ENCODE assay signal across 23 mouse cellular contexts in the genomic region with DNA sequence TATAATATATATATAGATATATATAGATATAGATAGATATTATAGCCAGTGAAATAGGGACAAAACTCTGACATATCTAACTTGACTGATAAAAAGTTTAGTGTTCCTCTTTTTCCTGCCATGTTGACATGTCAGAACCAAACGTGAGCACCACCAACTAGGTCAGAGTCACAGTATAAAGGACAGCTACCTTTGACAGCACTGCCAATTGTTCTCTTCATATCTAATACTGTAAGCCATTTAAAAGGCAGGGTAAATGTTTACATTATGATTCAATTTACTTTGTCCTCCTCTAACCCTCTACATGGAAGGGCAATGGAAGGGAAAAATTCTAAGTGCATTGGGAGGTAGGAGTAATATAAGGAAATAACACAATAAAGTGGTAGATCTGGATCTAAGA.
"Had no signal": no experiment of that assay in that cellular context is flagged by ENCODE, and none has a peak within 500 bp of the region (broad histone marks: within the 10 kb centered on the region; RNA-seq: fewer than 3 reads in every experiment).

No protein-coding gene starts in this region.

- H3K27ac ChIP-seq: heart, embryonic 10.5 days; hindbrain, embryonic 10.5 days; hindbrain, embryonic 12.5 days; hindbrain, embryonic 14.5 days; intestine, embryonic 15.5 days; layer of hippocampus, adult 2 months; left cerebral cortex, adult 2 months; limb, embryonic 13.5 days; limb, embryonic 15.5 days had no signal

- ATAC-seq: hindbrain, embryonic 16.5 days; inflammation-experienced regulatory T-cells, adult 6 months; intestine, embryonic 15.5 days had no signal

- H3K27me3 ChIP-seq: heart, embryonic 12.5 days; hindbrain, embryonic 12.5 days; intestine, embryonic 15.5 days; limb, embryonic 13.5 days; limb, embryonic 15.5 days had no signal

- H3K4me3 ChIP-seq: heart, embryonic 10.5 days; heart, embryonic 12.5 days; hindbrain, embryonic 10.5 days; hindbrain, embryonic 12.5 days; intestine, embryonic 15.5 days; layer of hippocampus, adult 2 months; left cerebral cortex, adult 2 months; limb, embryonic 13.5 days; limb, embryonic 15.5 days had no signal

- H3K9ac ChIP-seq: heart, embryonic 12.5 days; hindbrain, embryonic 12.5 days; hindbrain, embryonic 14.5 days; intestine, embryonic 15.5 days; limb, embryonic 13.5 days; limb, embryonic 15.5 days had no signal

- H3K4me1 ChIP-seq: heart, embryonic 10.5 days; heart, embryonic 12.5 days; hindbrain, embryonic 10.5 days; hindbrain, embryonic 12.5 days; intestine, embryonic 15.5 days; limb, embryonic 13.5 days; limb, embryonic 15.5 days had no signal

- H3K4me2 ChIP-seq: heart, embryonic 12.5 days; hindbrain, embryonic 12.5 days; hindbrain, embryonic 14.5 days; intestine, embryonic 15.5 days; limb, embryonic 13.5 days; limb, embryonic 15.5 days had no signal

- H3K9me3 ChIP-seq: intestine, embryonic 15.5 days; limb, embryonic 15.5 days had no signal

- DNase-seq: gastrocnemius, postnatal 14 days; gastrocnemius, postnatal 36 days; heart, adult 18-20 months; heart, postnatal 10 days; heart, postnatal 4 days; kidney, adult 18-20 months; kidney, adult 8-10 months; kidney, postnatal 10 days; kidney, postnatal 25 days; kidney, postnatal 4 days; left cerebral cortex, postnatal 4 days had no signal
